Mouse (Mus musculus) liver, embryonic 14.5 days (tissue): ENCODE results near the gene Pum2. TPM values are rescaled to one million over a fixed set of nuclear protein-coding genes. Genes with fewer than 3 reads are reported as not detected.

Source experiments
- ATAC-seq: fragments of 200-750 bp; cut with Nextera tagmentation; 2 replicates; pipeline ENCODE4 v1.8.0; 2017; ENCODE audit warnings: moderate number of reproducible peaks, mild to moderate bottlenecking, moderate library complexity; ENCODE audit not compliant: insufficient read depth
- DNase-seq, 3 experiments: peaks; one replicate each; pipeline ENCODE4 v3.0.0-alpha.2; 2012 to 2013; ENCODE audit warnings: low read depth in 3 of 3, low spot score in 3 of 3
- H3K27ac ChIP-seq: fragments of 300-500 bp; sonication (generic); 2 replicates; pipeline ENCODE4 v1.5.1; 2014; ENCODE audit warnings: moderate library complexity, mild to moderate bottlenecking, control low read depth, inconsistent platforms
- H3K27me3 ChIP-seq: fragments of 300-500 bp; sonication (generic); 2 replicates; pipeline ENCODE4 v1.6.1; 2014; ENCODE audit warnings: mild to moderate bottlenecking, low read length, moderate library complexity; ENCODE audit not compliant: control insufficient read depth, insufficient read depth
- H3K36me3 ChIP-seq: fragments of 300-500 bp; sonication (generic); replicated peaks from 2 replicates; pipeline ENCODE4 v1.6.1; 2014; ENCODE audit warnings: low read depth; ENCODE audit not compliant: control insufficient read depth, insufficient read depth
- H3K4me1 ChIP-seq, 2 experiments: fragments of 200-500 bp in 1 of 2; fragments of 300-500 bp in 1 of 2; sonication (generic) in 1 of 2; replicated peaks; 2 replicates each; pipeline ENCODE4 v1.6.1; 2012 to 2014; ENCODE audit warnings: antibody characterized with exemption in 1 of 2, inconsistent platforms in 1 of 2, low read length in 1 of 2; ENCODE audit not compliant: control insufficient read depth in 2 of 2, insufficient read depth in 2 of 2
- H3K4me2 ChIP-seq: fragments of 300-500 bp; sonication (generic); 2 replicates; pipeline ENCODE4 v1.6.1; 2014; ENCODE audit warnings: low read depth, mild to moderate bottlenecking, control low read depth, moderate library complexity
- H3K4me3 ChIP-seq, 2 experiments: fragments of 200-500 bp in 1 of 2; fragments of 300-500 bp in 1 of 2; sonication (generic) in 1 of 2; 2 replicates each; pipeline ENCODE4 v1.5.1; 2012 to 2014; ENCODE audit warnings: low read depth in 2 of 2, low read length in 2 of 2, mild to moderate bottlenecking in 2 of 2, control low read depth in 1 of 2, inconsistent platforms in 1 of 2, moderate library complexity in 1 of 2; ENCODE audit not compliant: insufficient read depth in 1 of 2
- H3K9ac ChIP-seq: fragments of 300-500 bp; sonication (generic); replicated peaks from 2 replicates; pipeline ENCODE4 v1.6.1; 2014; ENCODE audit warnings: mild to moderate bottlenecking, control low read depth, moderate library complexity
- H3K9me3 ChIP-seq: fragments of 300-500 bp; sonication (generic); 2 replicates; pipeline ENCODE4 v1.6.1; 2016; ENCODE audit warnings: low read length, mixed read lengths; ENCODE audit not compliant: control insufficient read depth
- CTCF ChIP-seq: IDR thresholded peaks from 2 replicates; pipeline ENCODE4 v1.5.1; 2016; ENCODE audit warnings: antibody characterized with exemption, low read depth, control low read depth
- EP300 ChIP-seq: IDR thresholded peaks from 2 replicates; pipeline ENCODE4 v1.6.1; 2016; ENCODE audit warnings: antibody characterized with exemption, low read depth
- WGBS: fragments of 180-500 bp; shearing (Covaris S2); extraction: QIAGEN DNeasy Blood & Tissue Kit; methylation state at CpG from one replicate; pipeline ENCODE4 v1.1.7; 2014; ENCODE audit not compliant: insufficient replicate concordance; 5-methylcytosine and 5-hydroxymethylcytosine counted together
- polyA plus RNA-seq, 2 experiments: library from polyadenylated mRNA; depleted of rRNA in 1 of 2; stranded (reverse) in 1 of 2; unstranded in 1 of 2; fragments of >200 nt; fragmentation: Nextera tagmentation in 1 of 2; extraction: Ambion mirVana in 1 of 2; gene quantifications; 2 replicates each; pipeline versions ENCODE4 v1.2.1 to v1.2.3; 2012 to 2014

Pum2 gene
- polyA plus RNA-seq, 2 experiments, result 18.4 to 20.6 TPM

DNA sequence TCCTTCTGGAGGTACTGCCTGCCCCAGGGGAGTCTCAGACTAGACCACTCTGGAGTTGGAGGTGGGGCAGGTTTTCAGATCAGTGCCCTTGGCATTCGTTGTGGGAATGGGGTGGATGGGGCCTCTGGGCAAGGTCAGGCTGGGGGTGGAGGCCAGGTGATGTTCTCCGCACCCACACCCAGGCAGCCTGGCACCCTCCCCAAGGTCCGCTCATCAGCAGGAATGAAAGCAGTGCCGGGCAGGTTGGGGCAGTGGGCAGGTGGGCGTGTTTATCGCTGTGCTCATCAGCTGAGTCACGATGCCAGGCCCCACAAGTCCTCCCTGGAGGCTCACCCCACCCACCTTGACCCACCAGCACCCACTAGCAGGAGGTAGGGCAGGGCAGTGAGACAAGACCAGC, 104.2 kb downstream of the Pum2 start:
- Histone ChIP-seq H3K4me2 (no peak overlapping the region), H3K27ac (no peak overlapping the region), H3K4me1 (peaks cover 0 to 11% of the 10 kb centered on the region in 2 experiments; a peak in 2 of 4 replicates), H3K27me3 (no peaks in the 10 kb centered on the region; the same call in 1 of the 2 replicates), H3K9ac (no peak overlapping the region), H3K4me3 (no peak overlapping the region), H3K36me3 (no peaks in the 10 kb centered on the region), H3K9me3 (no peaks in the 10 kb centered on the region)
- no peak for DNase-seq
- TF ChIP-seq CTCF, result no peak
- TF ChIP-seq EP300, result no peak
- 75% methylated on average over 7 of the region's 7 CpGs for WGBS
- no peak for ATAC-seq

- no peak for DNase-seq
- WGBS, result 56% methylated on average over 4 of the region's 4 CpGs
- no peaks in the 10 kb centered on the region for H3K36me3 ChIP-seq
- no peak overlapping the region for H3K4me3 ChIP-seq
- peaks cover 0 to 11% of the 10 kb centered on the region in 2 experiments; a peak in 2 of 4 replicates for H3K4me1 ChIP-seq
- no peaks in the 10 kb centered on the region for H3K9me3 ChIP-seq
- H3K27ac ChIP-seq, result no peak overlapping the region
- TF ChIP-seq CTCF (no peak), EP300 (no peak)
- H3K9ac ChIP-seq, result no peak overlapping the region
- no peak overlapping the region; the same call in 1 of the 2 replicates for H3K4me2 ChIP-seq
- H3K27me3 ChIP-seq, result no peaks in the 10 kb centered on the region
- ATAC-seq, result 0 out of 2 replicates have a peak, but pooled peaks have one; percentile 16
Observed at GRCm38 (mm10) chr12:8779851-8780250, 105.9 kb downstream of the Pum2 start.

- no peak for TF ChIP-seq EP300
- no peak for TF ChIP-seq CTCF
- ATAC-seq (no peak), DNase-seq (no peak)
- Histone ChIP-seq H3K9me3 (no peaks in the 10 kb centered on the region), H3K27me3 (no peaks in the 10 kb centered on the region), H3K4me1 (peaks cover 0 to 9% of the 10 kb centered on the region in 2 experiments; a peak in 2 of 4 replicates), H3K27ac (no peak overlapping the region), H3K36me3 (no peaks in the 10 kb centered on the region), H3K4me2 (no peak overlapping the region), H3K9ac (no peak overlapping the region), H3K4me3 (no peak overlapping the region)
- WGBS, result 65% methylated on average over 7 of the region's 7 CpGs
Observed at GRCm38 (mm10) chr12:8781121-8781520, 107.2 kb downstream of the Pum2 start.

DNA sequence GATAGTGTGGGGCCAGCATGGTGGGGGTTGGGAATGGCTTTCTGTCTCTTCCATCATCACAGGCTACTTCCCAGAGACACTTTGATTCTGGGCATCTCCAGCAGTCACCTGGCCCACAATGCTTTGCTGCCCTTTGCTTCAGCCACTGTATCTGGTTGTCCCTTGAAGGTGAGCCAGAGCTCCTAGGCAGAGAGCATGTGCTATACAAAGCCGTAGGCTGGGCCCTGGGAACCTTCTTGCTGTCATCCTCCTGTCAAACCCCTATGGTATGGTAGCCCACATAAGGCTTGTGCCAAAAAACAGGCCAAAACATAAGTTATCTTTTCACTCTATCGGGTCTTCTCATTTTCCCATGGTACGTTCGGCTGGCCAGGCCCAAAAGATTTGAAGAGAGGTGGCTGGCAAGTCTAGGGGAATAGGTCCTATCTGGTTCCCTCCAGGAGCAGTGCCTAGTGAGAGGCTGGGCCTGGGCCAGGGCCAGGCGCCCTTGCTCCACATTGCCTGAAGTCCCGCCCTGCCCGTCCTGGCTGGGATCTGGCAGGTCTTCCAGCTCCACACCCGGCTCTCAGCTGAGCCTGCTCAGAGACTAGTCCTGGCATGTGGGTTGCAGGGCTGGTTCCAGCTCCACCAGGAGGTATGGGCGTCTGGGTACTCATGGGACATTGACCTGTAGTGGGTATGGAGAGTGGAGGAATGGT, 107.9 kb downstream of the Pum2 start:
- 74% methylated on average over 9 of the region's 9 CpGs for WGBS
- H3K27me3 ChIP-seq, result no peaks in the 10 kb centered on the region
- TF ChIP-seq CTCF, result no peak
- TF ChIP-seq EP300, result no peak
- no peak overlapping the region for H3K4me2 ChIP-seq
- peaks cover 0 to 5% of the 10 kb centered on the region in 2 experiments; a peak in 1 of 4 replicates for H3K4me1 ChIP-seq
- H3K27ac ChIP-seq, result no peak overlapping the region
- H3K9me3 ChIP-seq, result no peaks in the 10 kb centered on the region
- no peak for ATAC-seq
- no peak overlapping the region for H3K4me3 ChIP-seq
- DNase-seq, result no peak
- H3K9ac ChIP-seq, result no peak overlapping the region
- no peaks in the 10 kb centered on the region for H3K36me3 ChIP-seq

DNA sequence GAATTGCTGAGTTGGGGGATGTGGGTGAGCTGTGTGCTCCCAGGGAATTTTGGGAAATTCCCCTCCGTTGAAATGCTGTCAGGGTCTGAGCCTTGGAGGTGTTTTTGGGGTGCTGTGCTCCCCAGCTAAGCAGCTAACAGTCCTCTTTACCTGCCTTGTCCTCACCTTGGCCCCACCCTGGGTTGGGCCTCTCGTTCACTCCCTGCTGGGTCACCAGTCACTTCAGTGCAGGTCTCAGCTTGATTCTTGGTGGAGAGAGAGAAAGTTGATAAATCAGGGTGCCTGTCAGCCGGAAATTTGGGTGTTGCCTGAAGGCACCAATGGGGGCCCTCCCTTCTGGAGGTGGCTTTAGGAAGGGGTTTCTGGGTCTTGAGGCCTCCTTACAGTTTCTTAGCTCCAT, 108.6 kb downstream of the Pum2 start:
- ATAC-seq, result no peak
- peaks cover 0 to 5% of the 10 kb centered on the region in 2 experiments; a peak in 1 of 4 replicates for H3K4me1 ChIP-seq
- H3K9ac ChIP-seq, result no peak overlapping the region
- WGBS, result 53% methylated on average over 3 of the region's 3 CpGs
- TF ChIP-seq EP300, result no peak
- TF ChIP-seq CTCF, result no peak
- no peak overlapping the region for H3K4me2 ChIP-seq
- H3K27me3 ChIP-seq, result no peaks in the 10 kb centered on the region
- H3K27ac ChIP-seq, result no peak overlapping the region
- no peak overlapping the region for H3K4me3 ChIP-seq
- H3K9me3 ChIP-seq, result no peaks in the 10 kb centered on the region
- DNase-seq, result no peak
- H3K36me3 ChIP-seq, result no peaks in the 10 kb centered on the region
